Mouse (Mus musculus): ENCODE data around the gene Rsph9.
A peak's percentile ranks its signal among the peaks of the same experiment; 100 is the strongest.

Gene Rsph9

GRCm38 (mm10) chr17:46138563-46139236 is 5.3 kb downstream of the Rsph9 start:
- no peak for DNase-seq

GRCm38 (mm10) chr17:46132862-46133261 is 11.2 kb downstream of the Rsph9 start:
- DNase-seq: no peak

DNA sequence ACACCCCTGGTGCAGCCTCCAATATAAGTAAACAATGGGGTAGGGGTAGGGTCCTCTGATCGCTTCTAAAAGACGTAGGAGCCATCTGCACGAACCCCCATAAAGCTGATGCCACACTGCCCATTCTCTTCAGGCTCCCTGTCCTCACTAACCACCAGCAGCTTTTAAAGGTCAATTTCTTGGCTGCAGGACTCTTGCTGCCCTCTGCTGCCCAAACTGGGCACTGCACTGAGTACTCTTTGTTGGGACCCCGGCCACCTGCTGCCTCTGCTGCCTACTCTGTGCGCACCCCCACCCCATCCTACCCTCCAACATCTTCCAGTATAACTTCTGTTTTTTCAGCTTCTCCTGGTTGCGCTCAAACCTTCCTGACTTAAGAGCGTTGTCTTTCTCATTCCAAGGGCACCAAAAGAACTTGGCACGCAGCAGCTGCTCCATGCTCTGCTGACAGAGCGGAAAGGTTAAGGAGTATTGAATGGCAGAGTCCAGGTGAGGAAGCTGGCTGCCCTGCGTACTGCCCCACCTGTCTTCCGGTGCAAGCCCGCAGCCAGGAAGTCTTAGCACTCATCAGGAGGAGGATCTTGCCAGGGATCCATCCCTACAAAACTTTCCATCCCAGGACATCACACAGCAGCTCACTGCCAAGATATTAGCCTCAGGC is 11.8 kb downstream of the Rsph9 start:
- peak; percentile 88 for DNase-seq

DNA sequence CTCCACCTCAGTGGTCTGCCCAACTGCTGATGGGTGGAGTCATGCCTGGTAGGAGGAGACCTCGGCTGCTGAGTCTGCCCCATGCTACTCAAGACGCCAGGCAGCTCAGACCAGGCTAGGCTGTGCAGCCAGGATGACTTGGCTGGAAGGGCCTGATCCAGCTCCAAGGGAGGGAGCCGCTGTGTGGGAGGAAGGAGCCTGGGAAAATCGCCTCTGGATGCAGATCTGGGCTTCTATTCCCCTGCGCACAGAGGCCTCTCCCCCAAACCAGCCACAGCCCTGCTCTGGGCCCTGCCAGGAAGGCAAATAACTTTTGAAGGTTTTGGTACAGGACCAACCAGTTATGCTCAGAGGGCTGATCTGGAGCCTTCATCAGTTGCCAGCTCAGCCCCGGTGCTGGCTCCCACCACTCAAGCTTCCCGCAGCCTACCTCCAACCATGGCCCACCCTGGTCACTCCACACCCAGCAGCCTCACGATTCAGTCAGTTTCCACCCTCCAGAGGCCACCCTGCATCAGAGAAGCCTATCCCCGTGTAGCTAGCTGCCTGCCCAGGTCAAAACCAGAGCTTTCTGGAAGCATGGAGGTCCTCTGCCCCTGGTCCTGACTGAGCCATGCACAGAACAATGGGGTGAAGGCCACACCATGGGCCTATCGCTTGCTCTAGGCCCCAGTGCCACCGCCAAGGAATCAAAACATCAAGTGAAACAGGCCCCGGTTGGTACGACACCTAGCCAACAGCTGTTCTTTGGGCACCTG is 14.1 kb downstream of the Rsph9 start:
- no peak for DNase-seq

GRCm38 (mm10) chr17:46127814-46128493 is 16.1 kb downstream of the Rsph9 start:
- no peak for DNase-seq

DNA sequence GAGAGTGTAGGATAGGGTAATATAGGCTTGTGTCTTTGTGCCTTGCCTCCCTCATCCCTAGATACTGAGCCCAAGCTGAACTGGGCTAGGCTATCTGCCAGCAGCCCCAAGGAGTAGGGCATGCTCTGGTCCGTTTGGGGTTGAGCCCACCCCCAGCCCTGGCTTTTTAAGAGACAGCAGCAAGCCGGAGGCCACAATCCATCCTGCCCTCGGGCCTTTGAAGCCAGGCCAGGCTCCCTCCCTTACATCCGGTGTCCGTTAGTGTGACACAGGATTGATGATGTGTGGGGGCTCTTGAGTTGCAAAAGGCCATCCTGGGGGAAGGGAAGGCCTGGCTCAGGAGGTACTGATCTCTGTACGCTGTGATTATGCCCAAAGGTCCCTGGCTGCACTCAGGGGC is 17.4 kb downstream of the Rsph9 start:
- DNase-seq: no peak

GRCm38 (mm10) chr17:46123953-46124700 is 19.9 kb downstream of the Rsph9 start:
- no peak for DNase-seq

DNA sequence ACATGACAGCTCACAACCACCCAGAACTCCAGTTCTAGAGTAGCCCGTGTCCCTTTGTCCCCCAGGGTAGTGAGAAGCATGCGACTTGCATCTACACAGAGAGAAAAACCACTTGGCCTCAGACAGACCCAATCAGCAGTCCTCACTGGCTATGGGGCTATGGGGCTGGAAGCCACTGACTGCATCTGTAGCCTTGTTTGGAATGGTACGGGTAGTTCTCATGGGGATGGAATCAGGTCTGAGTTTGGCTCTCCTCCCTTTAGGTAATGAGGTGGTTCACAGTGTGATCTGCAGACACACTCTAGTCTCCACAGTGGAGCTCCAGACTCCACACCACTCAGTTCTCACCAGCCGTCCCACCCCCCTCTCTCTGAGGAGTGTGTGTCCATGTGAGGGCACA is 20.7 kb downstream of the Rsph9 start:
- DNase-seq: no peak

DNA sequence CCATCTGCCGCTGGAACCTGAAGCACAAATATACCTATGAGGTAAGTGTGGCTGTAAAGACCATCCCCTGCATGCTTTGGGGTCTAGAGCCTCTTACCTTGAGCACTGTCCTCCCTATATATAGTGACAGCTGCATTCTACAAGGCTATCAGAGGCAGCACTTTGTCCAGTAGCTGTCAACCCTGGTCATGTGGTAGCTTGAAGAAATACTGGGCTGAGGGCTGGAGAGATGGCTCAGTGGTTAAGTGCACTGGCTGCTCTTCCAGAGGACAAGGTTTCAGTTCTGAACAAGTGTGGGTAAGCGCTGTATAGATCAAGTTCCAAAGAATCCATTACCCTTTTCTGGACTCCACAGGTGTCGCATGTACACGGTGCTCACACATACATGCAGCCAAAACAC is 21.2 kb downstream of the Rsph9 start:
- no peak for DNase-seq

DNA sequence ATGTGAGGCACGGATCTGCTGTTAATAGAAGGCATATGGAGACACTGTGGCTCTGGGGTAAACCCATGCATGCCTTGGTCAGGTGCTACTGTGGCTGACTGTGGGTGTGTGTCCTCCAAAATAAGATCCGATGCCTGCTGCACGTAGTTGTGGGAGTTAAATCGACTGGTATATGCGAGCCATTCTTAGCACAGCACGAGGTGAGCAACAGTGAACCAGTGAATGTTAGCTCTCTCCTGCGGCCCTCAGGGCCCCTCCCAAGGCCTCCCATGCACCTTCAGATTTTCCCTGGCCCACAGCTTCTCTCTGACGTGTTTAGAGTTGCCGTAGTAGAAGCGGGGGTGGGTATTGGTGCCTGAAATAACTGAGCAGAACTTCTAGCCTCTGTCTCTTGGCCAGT is 24.4 kb downstream of the Rsph9 start:
- no peak for DNase-seq

GRCm38 (mm10) chr17:46118423-46118850 is 25.6 kb downstream of the Rsph9 start:
- DNase-seq: no peak

GRCm38 (mm10) chr17:46117623-46118422 is 26.2 kb downstream of the Rsph9 start:
- no peak for DNase-seq

GRCm38 (mm10) chr17:46116881-46117280 is 27.1 kb downstream of the Rsph9 start:
- no peak for DNase-seq

- DNase-seq: no peak
Measured at GRCm38 (mm10) chr17:46116138-46116537, 27.9 kb downstream of the Rsph9 start.

DNA sequence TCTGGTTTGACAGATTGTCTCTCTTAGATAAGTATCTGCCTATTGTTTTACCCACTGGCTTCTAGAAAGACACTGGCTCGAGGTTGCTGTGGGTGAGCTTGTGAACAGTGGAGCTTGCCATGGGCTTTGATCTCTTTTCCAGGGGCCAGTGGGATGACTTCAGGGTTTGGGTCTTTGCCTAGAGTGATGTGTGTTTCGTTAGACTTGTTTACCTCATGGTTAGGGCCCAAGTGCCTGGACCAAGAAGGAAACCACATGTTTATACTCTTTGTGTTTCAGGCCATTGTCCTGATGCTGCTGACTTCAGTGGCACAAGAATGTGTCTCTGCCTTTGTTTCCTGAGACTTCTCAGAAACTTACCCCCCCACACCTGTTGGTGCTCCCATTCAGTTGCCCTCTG is 28.5 kb downstream of the Rsph9 start:
- DNase-seq: no peak

DNA sequence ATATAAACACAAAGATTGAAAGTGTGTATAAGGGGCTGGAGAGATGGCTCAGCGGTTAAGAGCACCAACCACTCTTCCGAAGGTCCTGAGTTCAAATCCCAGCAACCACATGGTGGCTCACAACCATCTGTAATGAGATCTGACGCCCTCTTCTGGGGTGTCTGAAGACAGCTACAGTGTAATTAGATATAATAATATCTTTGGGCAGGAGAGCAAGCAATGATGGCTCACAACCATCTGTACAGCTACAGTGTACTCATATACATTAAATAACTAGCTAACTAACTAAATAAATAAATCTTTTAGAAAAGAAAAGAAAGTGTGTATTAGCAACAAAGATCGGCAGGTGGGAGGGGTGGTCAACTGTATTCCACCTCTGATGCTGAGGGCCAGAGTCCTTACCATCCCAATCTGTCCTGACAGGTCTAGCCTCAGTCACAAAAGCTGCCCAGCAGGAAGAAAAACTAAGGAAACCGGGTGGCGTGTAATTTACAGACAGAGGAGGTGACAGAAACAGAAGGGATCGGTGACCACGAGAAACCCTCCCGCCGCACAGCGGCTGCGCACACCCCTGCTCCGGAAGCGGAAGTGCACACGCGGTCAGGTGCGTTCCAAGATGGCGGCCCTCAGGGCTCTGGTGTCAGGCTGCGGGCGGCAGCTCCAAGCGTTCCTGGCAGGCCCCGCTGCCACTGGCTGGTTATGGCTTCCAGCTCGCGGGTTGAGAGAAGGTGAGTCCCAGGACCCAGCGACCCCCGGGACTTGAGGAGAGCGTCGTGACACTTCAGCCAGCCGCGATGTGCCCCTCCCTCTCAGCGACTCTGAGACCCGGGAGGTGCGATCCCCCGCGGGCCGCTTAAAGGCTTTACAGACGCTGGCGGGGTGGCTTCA is 33.4 kb downstream of the Rsph9 start, which contains the start of gene Mrps18a:
TSS of gene Mrps18a (plus strand) at position 585 of the 888 bp plus-strand sequence.
- peak; percentile 86 for DNase-seq

- DNase-seq: no peak
Measured at GRCm38 (mm10) chr17:46108286-46108685, 35.7 kb downstream of the Rsph9 start.

DNA sequence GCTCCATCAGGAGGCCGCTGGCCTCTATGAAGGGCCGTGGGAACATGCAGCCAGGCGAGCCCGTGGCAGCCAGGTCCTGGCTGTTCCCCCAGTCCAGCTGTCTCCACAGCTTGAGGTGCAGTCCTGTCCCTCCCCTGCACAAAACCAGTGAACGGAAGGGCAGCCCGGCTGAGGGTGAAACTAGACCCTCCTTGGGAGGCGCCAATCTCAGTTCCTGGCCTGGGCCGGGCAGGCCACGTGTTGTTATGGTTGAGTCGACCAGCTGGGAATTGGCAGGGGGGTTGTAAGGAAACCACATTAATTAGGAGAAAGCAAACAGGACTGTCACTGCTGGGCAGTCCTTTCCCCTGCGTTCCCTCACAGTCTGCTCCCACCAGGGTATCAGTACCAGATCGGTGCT is 39.5 kb downstream of the Rsph9 start:
- DNase-seq: no peak

DNA sequence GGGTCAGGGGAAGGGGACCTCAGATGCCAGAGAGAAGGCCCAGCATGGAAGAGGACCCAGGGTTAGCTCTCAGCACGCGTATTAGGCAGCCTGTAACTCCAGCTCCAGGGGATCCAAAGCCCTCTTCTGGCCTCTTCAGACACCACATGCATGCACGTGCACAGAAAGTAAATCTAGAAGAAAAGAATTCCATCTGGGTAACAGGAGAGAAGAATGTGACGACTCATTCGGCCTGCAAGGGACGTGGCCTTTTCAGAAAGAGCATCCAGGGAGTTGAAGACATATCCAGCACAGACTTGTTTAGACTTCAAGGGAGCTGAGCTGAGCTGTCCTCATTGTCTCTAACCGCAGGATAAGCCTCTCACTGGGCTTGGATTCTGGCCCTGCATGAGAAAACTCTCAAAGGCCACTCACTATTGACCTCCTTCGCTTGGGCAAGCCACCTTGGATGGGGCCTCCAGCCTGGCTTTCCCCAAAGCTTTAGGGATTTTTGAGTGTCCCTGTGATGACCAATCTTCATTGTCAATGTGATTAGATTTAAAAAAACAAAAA is 41.3 kb downstream of the Rsph9 start:
- no peak for DNase-seq

GRCm38 (mm10) chr17:46101906-46102305 is 42.1 kb downstream of the Rsph9 start:
- no peak for DNase-seq

All from kidney, adult 18-20 months (tissue).